Mouse (Mus musculus) hindbrain, postnatal 0 days (tissue): ENCODE data around the gene Ephx3. TPM values are rescaled to one million over a fixed set of nuclear protein-coding genes. Genes with fewer than 3 reads are reported as not detected.
A peak's percentile ranks its signal among the peaks of the same experiment; 100 is the strongest.

Source experiments
- ATAC-seq: fragments of 200-750 bp; cut with Nextera tagmentation; 2 replicates; pipeline ENCODE4 v1.8.0; 2017; ENCODE audit warnings: mild to moderate bottlenecking, moderate TSS enrichment, moderate library complexity
- DNase-seq: peaks from one replicate; pipeline ENCODE4 v3.0.0-alpha.2; 2015; ENCODE audit warnings: low spot score
- H3K27ac ChIP-seq: fragments of 300-500 bp; sonication (generic); 2 replicates; pipeline ENCODE4 v1.5.1; 2014; ENCODE audit warnings: mild to moderate bottlenecking
- H3K27me3 ChIP-seq: fragments of 300-500 bp; sonication (generic); 2 replicates; pipeline ENCODE4 v1.6.1; 2014; ENCODE audit warnings: low read length, mixed read lengths; ENCODE audit not compliant: insufficient read depth
- H3K36me3 ChIP-seq: fragments of 300-500 bp; sonication (generic); 2 replicates; pipeline ENCODE4 v1.6.1; 2014; ENCODE audit warnings: low read length, mixed read lengths; ENCODE audit not compliant: insufficient read depth
- H3K4me1 ChIP-seq: fragments of 300-500 bp; sonication (generic); 2 replicates; pipeline ENCODE4 v1.6.1; 2014; ENCODE audit warnings: antibody characterized with exemption, low read length, mixed read lengths; ENCODE audit not compliant: insufficient read depth
- H3K4me2 ChIP-seq: fragments of 300-500 bp; sonication (generic); 2 replicates; pipeline ENCODE4 v1.6.1; 2014; ENCODE audit warnings: low read depth, mild to moderate bottlenecking, low read length, moderate library complexity, mixed read lengths
- H3K4me3 ChIP-seq: fragments of 300-500 bp; sonication (generic); 2 replicates; pipeline ENCODE4 v1.5.1; 2014; ENCODE audit warnings: low read length
- H3K9ac ChIP-seq: fragments of 300-500 bp; sonication (generic); replicated peaks from 2 replicates; pipeline ENCODE4 v1.6.1; 2014; ENCODE audit warnings: mild to moderate bottlenecking, low read length, moderate library complexity, mixed read lengths
- H3K9me3 ChIP-seq: fragments of 300-500 bp; sonication (generic); 2 replicates; pipeline ENCODE4 v1.6.1; 2016; ENCODE audit warnings: low read length, mixed read lengths
- CTCF ChIP-seq: IDR thresholded peaks from 2 replicates; pipeline ENCODE4 v1.5.1; 2016; ENCODE audit warnings: antibody characterized with exemption, control low read depth, low read depth
- WGBS: fragments of 180-500 bp; shearing (Covaris S2); extraction: QIAGEN DNeasy Blood & Tissue Kit; methylation state at CpG from one replicate; pipeline ENCODE4 v1.1.7; 2014; 5-methylcytosine and 5-hydroxymethylcytosine counted together
- polyA plus RNA-seq: library from polyadenylated mRNA; unstranded; fragments of >200 nt; fragmentation: Nextera tagmentation; extraction: Ambion mirVana; gene quantifications from 2 replicates; pipeline ENCODE4 v1.2.1, GENCODE M21; 2015
- total RNA-seq: library from RNA; depleted of rRNA; stranded (reverse); fragments of >200 nt; gene quantifications from 2 replicates; pipeline ENCODE4 v1.2.3, GENCODE M21; 2014

The Ephx3 gene
- total and polyA plus RNA-seq, 2 experiments from 2014 or later = 0.31 to 0.48 TPM

- no peaks in the 10 kb centered on the region for H3K27me3 ChIP-seq
- TF ChIP-seq CTCF = no peak
- DNase-seq (peak; percentile 88), ATAC-seq (peak; percentile 74)
- H3K9ac ChIP-seq = peak overlapping the region; percentile 62
- no peaks in the 10 kb centered on the region for H3K4me1 ChIP-seq
- H3K4me2 ChIP-seq = peak overlapping the region; percentile 83
- H3K9me3 ChIP-seq = no peaks in the 10 kb centered on the region
- H3K4me3 ChIP-seq = peak overlapping the region; percentile 45
- peak overlapping the region; percentile 75 for H3K27ac ChIP-seq
- H3K36me3 ChIP-seq = no peaks in the 10 kb centered on the region
- under 1% methylated on average over 17 of the region's 43 CpGs for WGBS
Measured at GRCm38 (mm10) chr17:32165803-32166595, 23.4 kb downstream of the Ephx3 start.

GRCm38 (mm10) chr17:32165266-32165802 lies 24.0 kb downstream of the Ephx3 start:
- ATAC-seq (peak; percentile 62), DNase-seq (peak; percentile 43)
- peak overlapping the region; percentile 75 for H3K27ac ChIP-seq
- TF ChIP-seq CTCF = no peak
- WGBS = 5% methylated on average over 9 of the region's 9 CpGs
- H3K9me3 ChIP-seq = no peaks in the 10 kb centered on the region
- H3K4me3 ChIP-seq = peak overlapping the region; percentile 45
- H3K36me3 ChIP-seq = no peaks in the 10 kb centered on the region
- H3K9ac ChIP-seq = peak overlapping the region; percentile 62
- no peaks in the 10 kb centered on the region for H3K4me1 ChIP-seq
- H3K27me3 ChIP-seq = no peaks in the 10 kb centered on the region
- H3K4me2 ChIP-seq = peak overlapping the region; percentile 83

DNA sequence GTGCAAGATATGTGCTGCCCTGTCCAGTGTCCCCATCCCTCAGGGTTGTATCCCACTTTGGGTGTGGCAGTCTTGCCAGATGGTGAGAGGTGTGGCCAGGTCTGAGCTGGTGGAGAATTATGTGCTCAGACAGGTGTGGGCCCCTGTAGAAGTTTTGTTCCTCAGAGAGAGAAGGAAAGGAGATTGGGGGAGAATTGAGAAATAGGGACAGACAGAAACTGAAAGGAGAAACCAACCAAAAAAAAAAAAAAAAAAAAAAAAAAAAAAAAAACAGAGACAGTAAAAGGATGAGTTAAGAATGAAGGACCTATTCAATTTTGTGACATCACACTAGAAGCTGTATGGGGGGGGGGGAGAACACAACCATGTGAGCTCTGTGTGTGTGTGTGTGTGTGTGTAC lies 24.6 kb downstream of the Ephx3 start:
- Histone ChIP-seq H3K4me2 (no peak overlapping the region), H3K27ac (no peak overlapping the region; the same call in 1 of the 2 replicates), H3K4me1 (no peaks in the 10 kb centered on the region), H3K27me3 (no peaks in the 10 kb centered on the region), H3K4me3 (no peak overlapping the region), H3K9ac (no peak overlapping the region), H3K9me3 (no peaks in the 10 kb centered on the region), H3K36me3 (no peaks in the 10 kb centered on the region)
- TF ChIP-seq CTCF = no peak
- ATAC-seq = no peak
- DNase-seq = no peak

DNA sequence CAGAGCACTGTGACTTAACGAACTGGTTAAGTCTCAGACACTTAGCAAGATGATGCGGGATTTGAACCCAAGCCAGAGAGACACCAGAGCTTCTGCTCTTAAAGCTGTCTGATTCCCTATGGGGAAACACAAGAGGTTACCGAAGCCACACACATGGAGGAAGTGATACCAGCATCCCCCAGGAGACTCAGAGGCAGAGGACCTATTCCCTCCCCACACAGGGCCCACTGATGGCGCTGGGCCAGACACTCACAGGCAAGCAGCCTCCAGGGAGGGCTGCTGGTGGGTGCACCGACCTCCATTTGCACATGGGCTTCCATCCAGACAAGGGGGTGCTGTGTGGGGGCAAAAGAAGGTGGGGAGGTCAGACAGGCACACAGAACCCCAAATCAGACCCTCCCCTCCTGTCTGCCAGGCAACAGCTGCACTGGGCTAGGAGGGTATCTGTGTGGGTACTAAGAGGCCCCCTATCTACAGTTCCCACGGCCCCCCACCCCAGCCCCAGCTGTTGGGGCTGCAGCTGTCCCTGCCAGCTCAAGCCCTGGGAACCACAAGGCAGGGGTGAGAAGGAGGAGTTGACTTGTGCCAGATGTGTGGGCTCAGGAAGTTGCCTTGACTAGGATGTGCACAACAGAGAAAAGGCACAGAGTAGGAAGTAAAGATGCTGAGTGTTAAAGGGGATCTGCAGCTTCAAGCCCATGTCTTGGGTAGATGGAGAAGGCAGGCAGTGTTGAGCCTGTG lies 25.3 kb downstream of the Ephx3 start:
- H3K4me3 ChIP-seq = no peak overlapping the region
- no peak for ATAC-seq
- peak; percentile 58 for DNase-seq

GRCm38 (mm10) chr17:32162112-32162850 lies 27.1 kb downstream of the Ephx3 start:
- WGBS = 2% methylated on average over 58 of the region's 58 CpGs
- peak; percentile 67 for ATAC-seq
- TF ChIP-seq CTCF = peak; percentile 82

More for the DNA sequence above, 25.3 kb downstream of the Ephx3 start:
- no peaks in the 10 kb centered on the region for H3K27me3 ChIP-seq
- TF ChIP-seq CTCF = no peak
- H3K4me1 ChIP-seq = no peaks in the 10 kb centered on the region
- 43% methylated on average over 6 of the region's 6 CpGs for WGBS
- no peaks in the 10 kb centered on the region for H3K36me3 ChIP-seq
- H3K27ac ChIP-seq = peak overlapping the region; percentile 49
- H3K9me3 ChIP-seq = no peaks in the 10 kb centered on the region
- H3K9ac ChIP-seq = no peak overlapping the region
- no peak overlapping the region for H3K4me2 ChIP-seq

DNA sequence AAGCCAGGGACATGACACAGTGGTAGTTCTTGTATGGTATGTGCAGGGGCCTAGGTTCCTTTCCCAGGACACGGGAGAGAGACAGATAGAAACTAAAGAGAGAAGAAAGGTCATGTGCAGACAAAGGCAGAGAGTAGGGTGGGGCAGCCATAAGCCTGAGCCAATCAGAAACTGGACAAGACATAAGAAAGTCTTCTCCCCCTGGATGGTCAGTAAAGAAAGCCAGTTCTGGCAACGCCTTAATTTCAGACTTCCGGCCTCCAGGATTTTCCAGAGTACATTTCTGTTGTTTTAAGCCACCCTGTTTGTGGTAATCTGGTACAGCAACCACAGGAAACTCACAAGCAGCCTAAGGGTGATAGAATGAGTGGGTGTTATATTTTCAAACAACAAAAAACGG lies 28.5 kb downstream of the Ephx3 start:
- no peaks in the 10 kb centered on the region for H3K4me1 ChIP-seq
- H3K27ac ChIP-seq = no peak overlapping the region
- no peak for TF ChIP-seq CTCF
- DNase-seq (no peak), ATAC-seq (no peak)
- no peaks in the 10 kb centered on the region for H3K27me3 ChIP-seq
- H3K36me3 ChIP-seq = no peaks in the 10 kb centered on the region; the same call in 1 of the 2 replicates
- 62% methylated on average over 4 of the region's 4 CpGs for WGBS
- no peak overlapping the region for H3K4me3 ChIP-seq
- no peak overlapping the region for H3K4me2 ChIP-seq
- no peaks in the 10 kb centered on the region for H3K9me3 ChIP-seq
- H3K9ac ChIP-seq = no peak overlapping the region

More at GRCm38 (mm10) chr17:32162112-32162850, 27.1 kb downstream of the Ephx3 start:
- Histone ChIP-seq H3K4me3 (peak overlapping the region; percentile 55), H3K9ac (peak overlapping the region; percentile 61), H3K4me2 (peak overlapping the region; percentile 84), H3K4me1 (no peaks in the 10 kb centered on the region), H3K9me3 (no peaks in the 10 kb centered on the region), H3K27ac (peak overlapping the region; percentile 65; the same call in 1 of the 2 replicates), H3K36me3 (no peaks in the 10 kb centered on the region), H3K27me3 (no peaks in the 10 kb centered on the region)
- peak; percentile 85 for DNase-seq
